Mouse (Mus musculus): ENCODE measurements around the gene Tcf20. TPM values are rescaled to one million over a fixed set of nuclear protein-coding genes. Genes with fewer than 3 reads are reported as not detected.

Tcf20 gene
- polyA plus RNA-seq, 1 experiment from 2014 or later: 4.2 TPM

- WGBS: 13% methylated on average over 12 of the region's 12 CpGs
- H3K36me3 ChIP-seq: no peaks in the 10 kb centered on the region
- H3K9ac ChIP-seq: 0 out of 2 replicates have a peak overlapping the region, but pooled peaks have one; percentile 26
- ATAC-seq (replicated peaks; ENCODE audit: insufficient number of reproducible peaks, insufficient read depth, low FRiP score, low read depth): peak; percentile 90
- H3K4me3 ChIP-seq: peak overlapping the region; percentile 13; the same call in 1 of the 2 replicates
- no peaks in the 10 kb centered on the region for H3K9me3 ChIP-seq (replicated peaks)
- peak overlapping the region; percentile 49 for H3K4me2 ChIP-seq
- H3K27ac ChIP-seq: peak overlapping the region; percentile 75
- H3K4me1 ChIP-seq (replicated peaks): peaks cover 66% of the 10 kb centered on the region
- H3K27me3 ChIP-seq: peaks cover 53% of the 10 kb centered on the region
Observed at GRCm38 (mm10) chr15:82922052-82922451, 65.6 kb downstream of the Tcf20 start.

- Histone ChIP-seq H3K4me3 (no peak overlapping the region), H3K4me2 (peak overlapping the region; percentile 54), H3K4me1 (replicated peaks) (peaks cover 66% of the 10 kb centered on the region), H3K9ac (no peak overlapping the region), H3K9me3 (replicated peaks) (no peaks in the 10 kb centered on the region), H3K27ac (0 out of 2 replicates have a peak overlapping the region, but pooled peaks have one; percentile 18), H3K36me3 (no peaks in the 10 kb centered on the region), H3K27me3 (peaks cover 52% of the 10 kb centered on the region)
- no peak for ATAC-seq (replicated peaks; ENCODE audit: insufficient number of reproducible peaks, insufficient read depth, low FRiP score, low read depth)
- 9% methylated on average over 1 of the region's 1 CpGs for WGBS
Observed at GRCm38 (mm10) chr15:82921559-82921958, 66.1 kb downstream of the Tcf20 start.

GRCm38 (mm10) chr15:82920895-82921515 is 66.7 kb downstream of the Tcf20 start:
- Histone ChIP-seq H3K9ac (no peak overlapping the region), H3K4me2 (peak overlapping the region; percentile 54), H3K4me3 (peak overlapping the region; percentile 30), H3K36me3 (no peaks in the 10 kb centered on the region), H3K27me3 (peaks cover 52% of the 10 kb centered on the region), H3K4me1 (replicated peaks) (peaks cover 66% of the 10 kb centered on the region), H3K9me3 (replicated peaks) (no peaks in the 10 kb centered on the region), H3K27ac (no peak overlapping the region)
- WGBS: 7% methylated on average over 13 of the region's 13 CpGs
- peak; percentile 41 for ATAC-seq (replicated peaks; ENCODE audit: insufficient number of reproducible peaks, insufficient read depth, low FRiP score, low read depth)

- Histone ChIP-seq H3K4me1 (replicated peaks) (peaks cover 36% of the 10 kb centered on the region), H3K27ac (no peak overlapping the region), H3K36me3 (no peaks in the 10 kb centered on the region), H3K9me3 (replicated peaks) (no peaks in the 10 kb centered on the region), H3K4me3 (no peak overlapping the region), H3K9ac (peak overlapping the region; percentile 33; the same call in 1 of the 2 replicates), H3K4me2 (peak overlapping the region; percentile 38), H3K27me3 (peaks cover 58% of the 10 kb centered on the region)
- no peak for ATAC-seq (replicated peaks; ENCODE audit: insufficient number of reproducible peaks, insufficient read depth, low FRiP score, low read depth)
- 68% methylated on average over 3 of the region's 3 CpGs for WGBS
Observed at GRCm38 (mm10) chr15:82917965-82918364, 69.7 kb downstream of the Tcf20 start.

GRCm38 (mm10) chr15:82917207-82917844 is 70.3 kb downstream of the Tcf20 start:
- peaks cover 65% of the 10 kb centered on the region for H3K27me3 ChIP-seq
- peaks cover 31% of the 10 kb centered on the region for H3K4me1 ChIP-seq (replicated peaks)
- no peaks in the 10 kb centered on the region for H3K9me3 ChIP-seq (replicated peaks)
- no peak overlapping the region for H3K27ac ChIP-seq
- 34% methylated on average over 28 of the region's 28 CpGs for WGBS
- H3K36me3 ChIP-seq: no peaks in the 10 kb centered on the region
- peak overlapping the region; percentile 11; the same call in 1 of the 2 replicates for H3K4me3 ChIP-seq
- no peak for ATAC-seq (replicated peaks; ENCODE audit: insufficient number of reproducible peaks, insufficient read depth, low FRiP score, low read depth)
- peak overlapping the region; percentile 38 for H3K4me2 ChIP-seq
- H3K9ac ChIP-seq: peak overlapping the region; percentile 33; the same call in 1 of the 2 replicates

- Histone ChIP-seq H3K4me1 (replicated peaks) (peaks cover 23% of the 10 kb centered on the region), H3K9me3 (replicated peaks) (no peaks in the 10 kb centered on the region), H3K9ac (no peak overlapping the region), H3K27ac (no peak overlapping the region), H3K36me3 (no peaks in the 10 kb centered on the region), H3K27me3 (peaks cover 86% of the 10 kb centered on the region), H3K4me3 (no peak overlapping the region), H3K4me2 (no peak overlapping the region)
- no peak for ATAC-seq (replicated peaks; ENCODE audit: insufficient number of reproducible peaks, insufficient read depth, low FRiP score, low read depth)
- 38% methylated on average over 3 of the region's 3 CpGs for WGBS
Observed at GRCm38 (mm10) chr15:82914455-82914854, 73.2 kb downstream of the Tcf20 start.

GRCm38 (mm10) chr15:82911965-82912337 is 75.7 kb downstream of the Tcf20 start:
- peak overlapping the region; percentile 45 for H3K9ac ChIP-seq
- H3K9me3 ChIP-seq (replicated peaks): no peaks in the 10 kb centered on the region
- no peak for ATAC-seq (replicated peaks; ENCODE audit: insufficient number of reproducible peaks, insufficient read depth, low FRiP score, low read depth)
- H3K4me1 ChIP-seq (replicated peaks): peaks cover 20% of the 10 kb centered on the region
- H3K36me3 ChIP-seq: no peaks in the 10 kb centered on the region
- H3K4me2 ChIP-seq: peak overlapping the region; percentile 71
- H3K27me3 ChIP-seq: peaks cover 69% of the 10 kb centered on the region
- H3K27ac ChIP-seq: no peak overlapping the region
- peak overlapping the region; percentile 37 for H3K4me3 ChIP-seq
- 4% methylated on average over 13 of the region's 13 CpGs for WGBS

GRCm38 (mm10) chr15:82911001-82911964 is 76.4 kb downstream of the Tcf20 start:
- peaks cover 62% of the 10 kb centered on the region for H3K27me3 ChIP-seq
- peaks cover 25% of the 10 kb centered on the region for H3K4me1 ChIP-seq (replicated peaks)
- H3K4me3 ChIP-seq: peak overlapping the region; percentile 37
- H3K4me2 ChIP-seq: peak overlapping the region; percentile 71
- no peaks in the 10 kb centered on the region for H3K9me3 ChIP-seq (replicated peaks)
- H3K9ac ChIP-seq: peak overlapping the region; percentile 45
- 25% methylated on average over 44 of the region's 44 CpGs for WGBS
- no peak overlapping the region for H3K27ac ChIP-seq
- ATAC-seq (replicated peaks; ENCODE audit: insufficient number of reproducible peaks, insufficient read depth, low FRiP score, low read depth): no peak
- no peaks in the 10 kb centered on the region for H3K36me3 ChIP-seq

- H3K9ac ChIP-seq: no peak overlapping the region
- H3K4me2 ChIP-seq: no peak overlapping the region
- ATAC-seq (replicated peaks; ENCODE audit: insufficient number of reproducible peaks, insufficient read depth, low FRiP score, low read depth): no peak
- H3K27ac ChIP-seq: no peak overlapping the region
- H3K27me3 ChIP-seq: peaks cover 55% of the 10 kb centered on the region
- WGBS: 78% methylated on average over 2 of the region's 2 CpGs
- no peaks in the 10 kb centered on the region for H3K9me3 ChIP-seq (replicated peaks)
- H3K36me3 ChIP-seq: no peaks in the 10 kb centered on the region
- H3K4me3 ChIP-seq: no peak overlapping the region
- peaks cover 32% of the 10 kb centered on the region for H3K4me1 ChIP-seq (replicated peaks)
Observed at GRCm38 (mm10) chr15:82910596-82910995, 77.1 kb downstream of the Tcf20 start.

- H3K27me3 ChIP-seq: peaks cover 50% of the 10 kb centered on the region
- H3K27ac ChIP-seq: no peak overlapping the region
- H3K9ac ChIP-seq: no peak overlapping the region
- H3K4me1 ChIP-seq (replicated peaks): peaks cover 32% of the 10 kb centered on the region
- no peak for ATAC-seq (replicated peaks; ENCODE audit: insufficient number of reproducible peaks, insufficient read depth, low FRiP score, low read depth)
- no peak overlapping the region for H3K4me3 ChIP-seq
- H3K36me3 ChIP-seq: no peaks in the 10 kb centered on the region
- H3K9me3 ChIP-seq (replicated peaks): no peaks in the 10 kb centered on the region
- WGBS: 86% methylated on average over 4 of the region's 4 CpGs
- no peak overlapping the region for H3K4me2 ChIP-seq
Observed at GRCm38 (mm10) chr15:82909791-82910190, 77.9 kb downstream of the Tcf20 start.

- no peak overlapping the region for H3K4me2 ChIP-seq
- ATAC-seq (replicated peaks; ENCODE audit: insufficient number of reproducible peaks, insufficient read depth, low FRiP score, low read depth): no peak
- H3K27me3 ChIP-seq: peaks cover 48% of the 10 kb centered on the region
- H3K27ac ChIP-seq: no peak overlapping the region
- H3K4me1 ChIP-seq (replicated peaks): peaks cover 32% of the 10 kb centered on the region
- 35% methylated on average over 2 of the region's 2 CpGs for WGBS
- no peaks in the 10 kb centered on the region for H3K9me3 ChIP-seq (replicated peaks)
- no peak overlapping the region for H3K4me3 ChIP-seq
- H3K36me3 ChIP-seq: no peaks in the 10 kb centered on the region
- H3K9ac ChIP-seq: no peak overlapping the region
Observed at GRCm38 (mm10) chr15:82908521-82908920, 79.2 kb downstream of the Tcf20 start.

All from heart, embryonic 15.5 days (tissue).